In genomic region chr2:105074196-105074595, GRCm38 (mm10) we compare ENCODE assay signal across 25 mouse cellular contexts. TPM values are rescaled to one million over a fixed set of nuclear protein-coding genes. Genes with fewer than 3 reads are reported as not detected.
DNase-seq lines count a peak whose midpoint lies in the region; ATAC-seq and TF ChIP-seq lines count a peak whose summit lies in the region.
"Had no signal": no experiment of that assay in that cellular context is flagged by ENCODE, and none has a peak within 500 bp of the region (broad histone marks: within the 10 kb centered on the region; RNA-seq: fewer than 3 reads in every experiment).

No protein-coding gene starts in this region.

- ATAC-seq in kidney, postnatal 0 days (replicated peaks; ENCODE audit: low FRiP score, low read depth): no peak
- no peak for ATAC-seq in kidney, embryonic 14.5 days (ENCODE audit: low FRiP score, low TSS enrichment)
- 0 out of 2 replicates have a peak, but pooled peaks have one; percentile 41 for ATAC-seq in erythroblast, adult 5-6 weeks (replicated peaks; ENCODE audit: low FRiP score, poor library complexity, severe bottlenecking)
- ATAC-seq: intestine, embryonic 16.5 days had no signal

- 0 out of 2 replicates have a peak, but pooled peaks have one; percentile 4 for TF ChIP-seq CTCF in kidney, postnatal 0 days (IDR thresholded peaks at IDR 0.05; ENCODE audit: low read depth)

- no peak overlapping the region for H3K4me3 ChIP-seq in kidney, postnatal 0 days (replicated peaks; ENCODE audit: low read depth, low read length)
- no peak overlapping the region for H3K4me3 ChIP-seq in kidney, embryonic 14.5 days (ENCODE audit: low read length)
- no peak overlapping the region for H3K4me3 ChIP-seq in limb, embryonic 10.5 days
- H3K4me3 ChIP-seq: embryonic facial prominence, embryonic 15.5 days; limb, embryonic 13.5 days; liver, embryonic 13.5 days; lung, embryonic 15.5 days; midbrain, embryonic 10.5 days; stomach, embryonic 15.5 days had no signal

- no peak overlapping the region for H3K4me2 ChIP-seq in kidney, postnatal 0 days (ENCODE audit: low read length)
- H3K4me2 ChIP-seq in kidney, embryonic 14.5 days (replicated peaks; ENCODE audit: low read depth, low read length): no peak overlapping the region
- H3K4me2 ChIP-seq: embryonic facial prominence, embryonic 15.5 days; hindbrain, embryonic 14.5 days; limb, embryonic 13.5 days; liver, embryonic 13.5 days; lung, embryonic 15.5 days; stomach, embryonic 15.5 days had no signal

- H3K9ac ChIP-seq in kidney, postnatal 0 days (ENCODE audit: low read depth, low read length): no peak overlapping the region
- no peak overlapping the region for H3K9ac ChIP-seq in kidney, embryonic 14.5 days (ENCODE audit: low read depth, low read length)
- H3K9ac ChIP-seq: embryonic facial prominence, embryonic 15.5 days; hindbrain, embryonic 14.5 days; limb, embryonic 13.5 days; liver, embryonic 13.5 days; lung, embryonic 15.5 days; stomach, embryonic 15.5 days had no signal

- peak; percentile 54 to 71 for DNase-seq in adrenal gland, adult (ENCODE audit: inconsistent age in 2 of 2, low spot score in 1 of 2)
- DNase-seq in adrenal gland, postnatal 4 days (ENCODE audit: low spot score in 2 of 2): no peak
- no peak for DNase-seq in kidney, postnatal 0 days (ENCODE audit: low spot score)
- peak; percentile 10 for DNase-seq in ZHBTc4 (ENCODE audit: low read depth, low spot score)
- DNase-seq in limb, embryonic 10.5 days (ENCODE audit: low spot score): no peak
- no peak for DNase-seq in thymus, postnatal 36 days
- DNase-seq: heart, postnatal 36 days; liver, embryonic 13.5 days; right cerebral cortex, postnatal 14 days; spleen, adult 18-20 months had no signal

- no peaks in the 10 kb centered on the region for H3K36me3 ChIP-seq in kidney, postnatal 0 days (ENCODE audit: insufficient read depth, low read length)
- H3K36me3 ChIP-seq in kidney, embryonic 14.5 days (ENCODE audit: control insufficient read depth, insufficient read depth, low read length): no peaks in the 10 kb centered on the region
- H3K36me3 ChIP-seq in limb, embryonic 10.5 days: no peaks in the 10 kb centered on the region
- H3K36me3 ChIP-seq: embryonic facial prominence, embryonic 15.5 days; limb, embryonic 13.5 days; liver, embryonic 13.5 days; lung, embryonic 15.5 days; midbrain, embryonic 10.5 days; stomach, embryonic 15.5 days had no signal

- H3K27me3 ChIP-seq in kidney, postnatal 0 days (ENCODE audit: insufficient read depth, low read length): no peaks in the 10 kb centered on the region
- H3K27me3 ChIP-seq in kidney, embryonic 14.5 days (ENCODE audit: control insufficient read depth, insufficient read depth, low read length): no peaks in the 10 kb centered on the region
- peaks cover 6% of the 10 kb centered on the region; the same call in 1 of the 2 replicates for H3K27me3 ChIP-seq in limb, embryonic 10.5 days (ENCODE audit: low read depth, poor library complexity, severe bottlenecking)
- H3K27me3 ChIP-seq: embryonic facial prominence, embryonic 15.5 days; limb, embryonic 13.5 days; liver, embryonic 13.5 days; lung, embryonic 15.5 days; stomach, embryonic 15.5 days had no signal

- 26% methylated on average over 4 of the region's 4 CpGs for WGBS in kidney, postnatal 0 days
- WGBS in kidney, embryonic 14.5 days: 25% methylated on average over 4 of the region's 4 CpGs
- 59% methylated on average over 4 of the region's 4 CpGs for WGBS in limb, embryonic 10.5 days

- no peaks in the 10 kb centered on the region for H3K9me3 ChIP-seq in kidney, postnatal 0 days (replicated peaks; ENCODE audit: low read length)
- H3K9me3 ChIP-seq in kidney, embryonic 14.5 days (ENCODE audit: control insufficient read depth, low read length): no peaks in the 10 kb centered on the region
- H3K9me3 ChIP-seq in limb, embryonic 10.5 days (replicated peaks): no peaks in the 10 kb centered on the region
- H3K9me3 ChIP-seq: embryonic facial prominence, embryonic 15.5 days; limb, embryonic 13.5 days; liver, embryonic 13.5 days; lung, embryonic 15.5 days; midbrain, embryonic 10.5 days; stomach, embryonic 15.5 days had no signal

- H3K4me1 ChIP-seq in kidney, postnatal 0 days (replicated peaks; ENCODE audit: insufficient read depth, low read length): no peaks in the 10 kb centered on the region
- peaks cover 18% of the 10 kb centered on the region; the same call in 1 of the 2 replicates for H3K4me1 ChIP-seq in kidney, embryonic 14.5 days (ENCODE audit: control insufficient read depth, insufficient read depth, low read length)
- H3K4me1 ChIP-seq in limb, embryonic 10.5 days: peaks cover 15% of the 10 kb centered on the region; the same call in 1 of the 2 replicates
- H3K4me1 ChIP-seq: embryonic facial prominence, embryonic 15.5 days; liver, embryonic 13.5 days; lung, embryonic 15.5 days; midbrain, embryonic 10.5 days; stomach, embryonic 15.5 days had no signal

- no peak overlapping the region for H3K27ac ChIP-seq in kidney, postnatal 0 days
- H3K27ac ChIP-seq in kidney, embryonic 14.5 days (ENCODE audit: low read depth, low read length): no peak overlapping the region
- no peak overlapping the region for H3K27ac ChIP-seq in limb, embryonic 10.5 days
- H3K27ac ChIP-seq: embryonic facial prominence, embryonic 15.5 days; hindbrain, embryonic 14.5 days; limb, embryonic 13.5 days; liver, embryonic 13.5 days; lung, embryonic 15.5 days; macrophage; midbrain, embryonic 10.5 days; stomach, embryonic 15.5 days had no signal

RNA-seq across cellular contexts. Expression of gene Gm11060, which starts 17.6 kb away (rescaled TPM):
- not detected for total RNA-seq in adrenal gland, postnatal 4 days (2021)
- polyA plus RNA-seq in kidney, postnatal 0 days (2015; fragmentation: Nextera tagmentation; extraction: Ambion mirVana): not detected in 2 replicates
- polyA plus RNA-seq in kidney, embryonic 14.5 days (2014; fragmentation: Nextera tagmentation; extraction: Ambion mirVana): not detected in 2 replicates
- total RNA-seq in erythroblast, adult 5-6 weeks (2015; ENCODE audit: low replicate concordance): not detected in 2 replicates
- total RNA-seq in erythroblast, adult 5-6 weeks (2017; ENCODE audit: low replicate concordance): not detected in 2 replicates
- not detected in 2 replicates for polyA plus RNA-seq in limb, embryonic 10.5 days (2016; fragmentation: Nextera tagmentation; extraction: Ambion mirVana)
- total RNA-seq: gastrocnemius, adult 8-10 months; heart, postnatal 36 days; layer of hippocampus, postnatal 14 days; left cerebral cortex, postnatal 10 days had no signal
- polyA plus RNA-seq: embryonic facial prominence, embryonic 15.5 days; forebrain, embryonic 11.5 days; heart, embryonic 14.5 days; hindbrain, embryonic 14.5 days; intestine, embryonic 16.5 days; limb, embryonic 13.5 days; liver, embryonic 13.5 days; lung, embryonic 15.5 days; macrophage; midbrain, embryonic 10.5 days; stomach, embryonic 15.5 days had no signal

RNA-seq across cellular contexts. Expression of gene Wt1, which starts 52.1 kb away (rescaled TPM):
- total RNA-seq in adrenal gland, postnatal 4 days (2021): 10 to 100 TPM; 11.1 to 33.6 TPM
- 93.6 and 95.7 TPM in 2 replicates for polyA plus RNA-seq in kidney, postnatal 0 days (2015; fragmentation: Nextera tagmentation; extraction: Ambion mirVana)
- 108 and 164 TPM in 2 replicates for polyA plus RNA-seq in kidney, embryonic 14.5 days (2014; fragmentation: Nextera tagmentation; extraction: Ambion mirVana)
- not detected in 2 replicates for total RNA-seq in erythroblast, adult 5-6 weeks (2015; ENCODE audit: low replicate concordance)
- not detected in 2 replicates for total RNA-seq in erythroblast, adult 5-6 weeks (2017; ENCODE audit: low replicate concordance)
- polyA plus RNA-seq in limb, embryonic 10.5 days (2016; fragmentation: Nextera tagmentation; extraction: Ambion mirVana): 5.6 and 6.6 TPM in 2 replicates
- total RNA-seq: gastrocnemius, adult 8-10 months had no signal
- polyA plus RNA-seq: macrophage; midbrain, embryonic 10.5 days had no signal

RNA-seq across cellular contexts. Expression of gene Eif3m, which starts 57.3 kb away (rescaled TPM):
- total RNA-seq in adrenal gland, postnatal 4 days (2021): 100 to 1,000 TPM; 193 to 197 TPM
- 401 and 416 TPM in 2 replicates for polyA plus RNA-seq in kidney, postnatal 0 days (2015; fragmentation: Nextera tagmentation; extraction: Ambion mirVana)
- 463 and 518 TPM in 2 replicates for polyA plus RNA-seq in kidney, embryonic 14.5 days (2014; fragmentation: Nextera tagmentation; extraction: Ambion mirVana)
- 113 and 128 TPM in 2 replicates for total RNA-seq in erythroblast, adult 5-6 weeks (2015; ENCODE audit: low replicate concordance)
- total RNA-seq in erythroblast, adult 5-6 weeks (2017; ENCODE audit: low replicate concordance): 52.7 and 64.4 TPM in 2 replicates
- 321 and 364 TPM in 2 replicates for polyA plus RNA-seq in limb, embryonic 10.5 days (2016; fragmentation: Nextera tagmentation; extraction: Ambion mirVana)

Comparison
In these comparisons a context has a peak if more than half of its experiments do, and no peak if none do; other contexts are left out.
1. DNase-seq: peak in adrenal gland, adult (2 of 2) and ZHBTc4 (single experiment); none in adrenal gland, postnatal 4 days (0 of 2), kidney, postnatal 0 days (single experiment), limb, embryonic 10.5 days (single experiment) and thymus, postnatal 36 days (0 of 2).
2. RNA of gene Wt1, which starts 52.1 kb away (polyA plus RNA-seq): 108 to 164 TPM in kidney, embryonic 14.5 days and 93.6 to 95.7 TPM in kidney, postnatal 0 days; 5.6 to 6.6 TPM in limb, embryonic 10.5 days; every median in the first group is over 10 times any median in the second.